Mouse (Mus musculus) kidney, postnatal 0 days (tissue): Measurements from ENCODE around the gene Eno3. TPM values are rescaled to one million over a fixed set of nuclear protein-coding genes. Genes with fewer than 3 reads are reported as not detected.

Source experiments
- ATAC-seq: fragments of 200-750 bp; cut with Nextera tagmentation; replicated peaks from 2 replicates; pipeline ENCODE4 v1.8.0; 2017; ENCODE audit warnings: low read depth, moderate number of reproducible peaks, moderate TSS enrichment, moderate library complexity; ENCODE audit not compliant: low FRiP score
- DNase-seq: peaks from one replicate; pipeline ENCODE4 v3.0.0-alpha.2; 2016; ENCODE audit warnings: low spot score
- H3K27ac ChIP-seq: fragments of 300-500 bp; sonication (generic); 2 replicates; pipeline ENCODE4 v1.5.1; 2014; ENCODE audit warnings: mild to moderate bottlenecking
- H3K27me3 ChIP-seq: fragments of 300-500 bp; sonication (generic); 2 replicates; pipeline ENCODE4 v1.6.1; 2014; ENCODE audit warnings: low read length, mixed read lengths; ENCODE audit not compliant: insufficient read depth
- H3K36me3 ChIP-seq: fragments of 300-500 bp; sonication (generic); 2 replicates; pipeline ENCODE4 v1.6.1; 2014; ENCODE audit warnings: low read length, mixed read lengths; ENCODE audit not compliant: insufficient read depth
- H3K4me1 ChIP-seq: fragments of 300-500 bp; sonication (generic); replicated peaks from 2 replicates; pipeline ENCODE4 v1.6.1; 2014; ENCODE audit warnings: antibody characterized with exemption, low read length, mixed read lengths; ENCODE audit not compliant: insufficient read depth
- H3K4me2 ChIP-seq: fragments of 300-500 bp; sonication (generic); 2 replicates; pipeline ENCODE4 v1.6.1; 2014; ENCODE audit warnings: mild to moderate bottlenecking, low read length, moderate library complexity, mixed read lengths
- H3K4me3 ChIP-seq: fragments of 300-500 bp; sonication (generic); replicated peaks from 2 replicates; pipeline ENCODE4 v1.5.1; 2014; ENCODE audit warnings: low read depth, low read length
- H3K9ac ChIP-seq: fragments of 300-500 bp; sonication (generic); 2 replicates; pipeline ENCODE4 v1.6.1; 2014; ENCODE audit warnings: low read depth, low read length
- H3K9me3 ChIP-seq: fragments of 300-500 bp; sonication (generic); replicated peaks from 2 replicates; pipeline ENCODE4 v1.6.1; 2016; ENCODE audit warnings: low read length, inconsistent platforms, mixed read lengths
- CTCF ChIP-seq: IDR thresholded peaks from 2 replicates; pipeline ENCODE4 v1.5.1; 2016; ENCODE audit warnings: antibody characterized with exemption, low read depth, mild to moderate bottlenecking, moderate library complexity
- WGBS: fragments of 180-500 bp; shearing (Covaris S2); extraction: QIAGEN DNeasy Blood & Tissue Kit; methylation state at CpG from one replicate; pipeline ENCODE4 v1.1.7; 2014; 5-methylcytosine and 5-hydroxymethylcytosine counted together
- microRNA-seq: library from miRNA; unstranded; fragments of <30 nt; microRNA quantifications from one replicate; pipeline ENCODE4, GENCODE M21; 2016
- polyA plus RNA-seq: library from polyadenylated mRNA; unstranded; fragments of >200 nt; fragmentation: Nextera tagmentation; extraction: Ambion mirVana; gene quantifications from 2 replicates; pipeline ENCODE4 v1.2.1, GENCODE M21; 2015

The Eno3 gene
- polyA plus RNA-seq, 1 experiment from 2014 or later, result 10.0 TPM

- H3K9ac ChIP-seq, result peak overlapping the region; percentile 94; the same call in 1 of the 2 replicates
- 88% methylated on average over 6 of the region's 6 CpGs for WGBS
- H3K4me1 ChIP-seq, result peaks cover 14% of the 10 kb centered on the region
- DNase-seq (no peak), ATAC-seq (no peak)
- H3K36me3 ChIP-seq, result peaks cover 29% of the 10 kb centered on the region
- H3K27ac ChIP-seq, result no peak overlapping the region
- H3K9me3 ChIP-seq, result no peaks in the 10 kb centered on the region
- peak overlapping the region; percentile 94 for H3K4me2 ChIP-seq
- no peak for TF ChIP-seq CTCF
- no peaks in the 10 kb centered on the region for H3K27me3 ChIP-seq
- H3K4me3 ChIP-seq, result 0 out of 2 replicates have a peak overlapping the region, but pooled peaks have one; percentile 89
Observed at GRCm38 (mm10) chr11:70701984-70702733, 45.2 kb downstream of the Eno3 start.

GRCm38 (mm10) chr11:70702781-70703180 is 45.8 kb downstream of the Eno3 start:
- Histone ChIP-seq H3K9me3 (no peaks in the 10 kb centered on the region), H3K4me1 (peaks cover 14% of the 10 kb centered on the region), H3K9ac (peak overlapping the region; percentile 94; the same call in 1 of the 2 replicates), H3K4me3 (no peak overlapping the region), H3K27me3 (no peaks in the 10 kb centered on the region), H3K27ac (no peak overlapping the region), H3K4me2 (0 out of 2 replicates have a peak overlapping the region, but pooled peaks have one; percentile 94), H3K36me3 (peaks cover 35% of the 10 kb centered on the region)
- no peak for ATAC-seq
- no peak for DNase-seq
- no peak for TF ChIP-seq CTCF
- 84% methylated on average over 6 of the region's 6 CpGs for WGBS

- ATAC-seq (no peak), DNase-seq (no peak)
- H3K9me3 ChIP-seq, result no peaks in the 10 kb centered on the region
- no peak overlapping the region for H3K27ac ChIP-seq
- no peak overlapping the region for H3K4me3 ChIP-seq
- H3K4me2 ChIP-seq, result no peak overlapping the region
- no peaks in the 10 kb centered on the region for H3K27me3 ChIP-seq
- H3K36me3 ChIP-seq, result peaks cover 56% of the 10 kb centered on the region
- no peak overlapping the region for H3K9ac ChIP-seq
- no peak for TF ChIP-seq CTCF
- H3K4me1 ChIP-seq, result peaks cover 13% of the 10 kb centered on the region
- 73% methylated on average over 3 of the region's 3 CpGs for WGBS
Observed at GRCm38 (mm10) chr11:70706127-70706526, 49.1 kb downstream of the Eno3 start.

- WGBS, result 91% methylated on average over 10 of the region's 10 CpGs
- Histone ChIP-seq H3K4me2 (no peak overlapping the region), H3K27ac (no peak overlapping the region), H3K9ac (no peak overlapping the region), H3K9me3 (no peaks in the 10 kb centered on the region), H3K36me3 (peaks cover 53% of the 10 kb centered on the region), H3K4me3 (no peak overlapping the region), H3K27me3 (no peaks in the 10 kb centered on the region), H3K4me1 (no peaks in the 10 kb centered on the region)
- ATAC-seq, result no peak
- TF ChIP-seq CTCF, result no peak
- DNase-seq, result no peak
Observed at GRCm38 (mm10) chr11:70711026-70711425, 54.0 kb downstream of the Eno3 start.

Small RNAs within 50 kb of the gene (microRNA-seq; reads per million reads assigned to microRNA genes)
- gene Mir6925, result not detected

Other genes with a start within 250 kb of the Eno3 start
- 18.8 and 20.2 TPM in 2 replicates for gene Pelp1, start 247.2 kb upstream of the Eno3 start, polyA plus RNA-seq
- gene Arrb2, start 224.6 kb upstream of the Eno3 start, polyA plus RNA-seq, result 12.0 and 13.5 TPM in 2 replicates
- 33.5 and 38.3 TPM in 2 replicates for gene Med11, start 205.3 kb upstream of the Eno3 start, polyA plus RNA-seq
- 0.82 and 1.5 TPM in 2 replicates for gene Zmynd15, start 197.8 kb upstream of the Eno3 start, polyA plus RNA-seq
- gene Cxcl16, start 197.2 kb upstream of the Eno3 start, polyA plus RNA-seq, result 16.7 and 17.6 TPM in 2 replicates
- 0.84 and 1.5 TPM in 2 replicates for gene Tm4sf5, start 152.0 kb upstream of the Eno3 start, polyA plus RNA-seq
- gene Vmo1, start 142.6 kb upstream of the Eno3 start, polyA plus RNA-seq, result 0.57 and 0.66 TPM in 2 replicates
- gene Gltpd2, start 138.0 kb upstream of the Eno3 start, polyA plus RNA-seq, result 0.56 and 0.87 TPM in 2 replicates
- gene Psmb6, start 131.8 kb upstream of the Eno3 start, polyA plus RNA-seq, result 686 and 703 TPM in 2 replicates
- not detected in 2 replicates for gene Gm40193, start 124.3 kb upstream of the Eno3 start, polyA plus RNA-seq
- gene Pld2, start 117.1 kb upstream of the Eno3 start, polyA plus RNA-seq, result 6.7 and 7.2 TPM in 2 replicates
- gene Mink1, start 94.3 kb upstream of the Eno3 start, polyA plus RNA-seq, result 11.5 and 12.1 TPM in 2 replicates
- gene 4930544D05Rik, start 41.4 kb upstream of the Eno3 start, polyA plus RNA-seq, result not detected in 2 replicates
- gene Chrne, start 38.0 kb upstream of the Eno3 start, polyA plus RNA-seq, result 0.25 and 0.29 TPM in 2 replicates
- 0.16 and 0.19 TPM in 2 replicates for gene Gp1ba, start 18.1 kb upstream of the Eno3 start, polyA plus RNA-seq
- 109 and 113 TPM in 2 replicates for gene Rnf167, start 10.0 kb upstream of the Eno3 start, polyA plus RNA-seq
- gene Slc25a11, start 9.7 kb upstream of the Eno3 start, polyA plus RNA-seq, result 227 and 239 TPM in 2 replicates
- 1,513 and 1,569 TPM in 2 replicates for gene Pfn1, start 2.6 kb upstream of the Eno3 start, polyA plus RNA-seq
- gene Spag7, start 12.2 kb downstream of the Eno3 start, polyA plus RNA-seq, result 91.5 and 102 TPM in 2 replicates
- gene Camta2, start 30.9 kb downstream of the Eno3 start, polyA plus RNA-seq, result 9.2 and 9.4 TPM in 2 replicates
- 2.3 and 3.0 TPM in 2 replicates for gene Inca1, start 43.0 kb downstream of the Eno3 start, polyA plus RNA-seq
- 3.5 and 3.6 TPM in 2 replicates for gene Kif1c, start 43.3 kb downstream of the Eno3 start, polyA plus RNA-seq
- gene Zfp3, start 107.0 kb downstream of the Eno3 start, polyA plus RNA-seq, result 7.1 and 7.7 TPM in 2 replicates
- gene Scimp, start 155.4 kb downstream of the Eno3 start, polyA plus RNA-seq, result 0.55 and 0.84 TPM in 2 replicates
- gene Rabep1, start 187.6 kb downstream of the Eno3 start, polyA plus RNA-seq, result 35.4 and 37.5 TPM in 2 replicates